Mouse (Mus musculus): Measurements from ENCODE around the gene Evi2a.

DNA sequence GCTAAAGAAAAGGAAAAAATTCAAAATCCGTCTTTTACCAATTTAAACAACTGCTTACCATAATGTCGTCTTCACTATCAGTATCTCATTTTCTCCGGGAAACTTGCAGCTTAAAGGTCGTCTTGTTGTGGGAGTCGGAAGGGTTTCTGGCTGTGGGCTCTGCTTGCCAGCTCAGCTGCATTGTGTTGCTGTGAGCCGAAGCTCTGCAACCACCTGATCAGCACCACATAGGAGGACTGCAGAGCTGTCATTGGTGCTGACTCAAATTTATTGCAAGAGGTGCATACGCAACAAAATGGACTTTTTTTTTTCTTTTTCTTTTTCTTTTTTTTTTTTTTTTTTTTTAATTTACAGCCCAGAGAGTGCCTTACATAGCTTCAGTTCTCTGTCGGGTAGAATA is 26.6 kb downstream of the Evi2a start, which contains the start of gene Omg:
- TF ChIP-seq ZC3H11A (IDR thresholded peaks at IDR 0.05; ENCODE audit: borderline replicate concordance, low read depth, low read length) (no peak), ZNF384 (IDR thresholded peaks at IDR 0.05; ENCODE audit: low read depth, low read length) (peak; percentile 61; the same call in 1 of the 2 replicates), MAFK (IDR thresholded peaks at IDR 0.05; ENCODE audit: insufficient read depth, low read depth, low read length) (0 out of 2 replicates have a peak, but pooled peaks have one; percentile 39), HCFC1 (IDR thresholded peaks at IDR 0.05; ENCODE audit: borderline replicate concordance, insufficient read depth, low read length) (no peak), CHD2 (IDR thresholded peaks at IDR 0.05; ENCODE audit: low read depth, low read length) (no peak)

Measured in ES-E14 (cell line).